Mouse (Mus musculus): ENCODE data around the gene Tbrg1. TPM values are rescaled to one million over a fixed set of nuclear protein-coding genes. Genes with fewer than 3 reads are reported as not detected.

The Tbrg1 gene
- total RNA-seq, 2 experiments from 2014 or later: 46.9 to 47.0 TPM

DNA sequence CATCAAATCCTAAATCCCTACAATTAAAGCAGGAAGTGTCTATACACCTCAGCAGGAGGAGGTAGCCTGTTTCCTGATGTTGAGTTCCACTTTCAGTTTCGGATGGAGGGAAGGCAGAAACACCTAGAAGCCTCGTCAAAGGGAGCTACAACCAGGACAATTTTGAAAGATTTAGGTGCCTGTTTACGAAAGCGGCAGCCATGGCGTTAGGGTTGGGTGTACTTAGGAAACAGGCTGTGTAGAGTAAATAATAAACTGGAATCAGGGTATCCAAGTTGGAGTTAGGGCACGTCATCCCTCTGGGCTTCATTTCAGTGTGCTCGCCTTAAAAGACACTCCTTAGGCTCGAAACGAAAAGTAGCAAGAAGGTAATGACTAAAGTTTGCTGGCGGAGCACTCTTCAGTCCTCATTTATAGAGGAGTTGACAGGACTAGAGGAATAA lies 652 bp downstream of the Tbrg1 start:
- no peak for TF ChIP-seq CTCF (conservative IDR thresholded peaks at IDR 0.05)
- Histone ChIP-seq H3K4me3 (peak overlapping the region; percentile 82), H3K27ac (peak overlapping the region; percentile 81)
- no peak for DNase-seq (ENCODE audit: low spot score in 2 of 2)

GRCm38 (mm10) chr9:37655961-37656360 lies 1.2 kb downstream of the Tbrg1 start:
- peak overlapping the region; percentile 82 for H3K4me3 ChIP-seq
- no peak for DNase-seq (ENCODE audit: low spot score in 2 of 2)
- TF ChIP-seq CTCF (conservative IDR thresholded peaks at IDR 0.05): no peak
- H3K27ac ChIP-seq: no peak overlapping the region

- no peak for TF ChIP-seq CTCF (conservative IDR thresholded peaks at IDR 0.05)
- DNase-seq (ENCODE audit: low spot score in 2 of 2): no peak
- Histone ChIP-seq H3K4me3 (no peak overlapping the region), H3K27ac (no peak overlapping the region)
Measured at GRCm38 (mm10) chr9:37653836-37654235, 3.3 kb downstream of the Tbrg1 start.

DNA sequence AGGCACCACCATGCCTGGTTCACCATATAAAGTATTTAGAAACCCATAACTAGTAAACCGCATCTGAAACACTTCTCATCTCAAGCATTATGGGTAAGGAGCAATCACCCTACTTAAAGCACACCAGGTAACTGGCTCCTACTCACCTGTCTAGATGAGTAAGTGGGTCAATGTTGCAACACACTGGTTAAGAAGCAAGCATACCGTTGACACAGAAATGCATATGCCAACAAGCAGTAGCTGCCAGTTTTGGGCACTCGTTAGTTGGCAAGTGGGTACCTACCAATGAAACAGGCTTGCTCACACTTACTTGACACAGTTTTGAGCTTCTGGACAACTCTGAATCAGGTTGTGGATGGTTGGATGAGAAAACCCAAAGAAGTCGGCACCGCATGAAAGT lies 6.5 kb downstream of the Tbrg1 start:
- no peak for TF ChIP-seq CTCF (conservative IDR thresholded peaks at IDR 0.05)
- Histone ChIP-seq H3K4me3 (no peak overlapping the region), H3K27ac (no peak overlapping the region)
- no peak for DNase-seq (ENCODE audit: low spot score in 2 of 2)

DNA sequence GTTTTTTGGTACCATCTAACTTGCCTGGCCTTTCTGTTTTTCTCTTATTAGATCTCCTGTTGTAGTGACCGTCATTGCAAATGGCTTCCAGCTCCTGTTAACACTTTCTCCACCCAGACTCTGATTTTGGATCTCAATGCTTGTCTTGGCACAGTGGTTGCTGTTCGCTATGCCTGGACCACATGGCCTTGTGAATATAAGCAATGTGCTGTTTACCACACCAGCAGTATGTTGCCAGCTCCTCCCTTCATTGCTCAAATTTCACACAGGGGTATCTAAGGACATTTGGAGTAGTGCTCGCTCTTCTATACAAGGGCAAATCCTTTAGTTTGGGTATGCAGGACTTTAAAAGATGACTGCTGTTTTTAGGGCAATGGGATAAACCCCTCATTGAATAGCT lies 10.9 kb downstream of the Tbrg1 start:
- TF ChIP-seq CTCF (conservative IDR thresholded peaks at IDR 0.05): no peak
- Histone ChIP-seq H3K27ac (peak overlapping the region; percentile 32; the same call in 1 of the 2 replicates), H3K4me3 (no peak overlapping the region)
- no peak for DNase-seq (ENCODE audit: low spot score in 2 of 2)

DNA sequence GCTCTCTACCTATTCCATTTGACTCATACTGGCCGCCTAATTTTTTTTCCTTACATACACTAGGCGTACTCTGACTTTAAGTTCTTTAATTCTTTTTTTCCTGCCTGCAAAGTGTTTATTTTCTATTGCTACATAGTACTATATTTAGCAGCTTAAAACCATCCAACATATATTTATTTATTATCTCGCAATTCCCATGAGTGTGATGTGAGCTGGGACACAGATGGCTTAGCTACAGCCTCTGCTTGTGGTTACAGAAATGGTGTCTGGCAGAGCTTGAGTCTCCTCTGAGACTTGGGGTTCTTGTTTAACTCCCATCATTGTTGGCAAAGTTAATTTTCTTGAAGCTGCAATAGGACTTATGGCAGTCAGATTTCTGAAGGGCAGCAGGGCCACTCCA lies 18.4 kb downstream of the Tbrg1 start:
- DNase-seq (ENCODE audit: low spot score in 2 of 2): no peak
- H3K4me3 ChIP-seq: no peak overlapping the region
- no peak for TF ChIP-seq CTCF (conservative IDR thresholded peaks at IDR 0.05)
- no peak overlapping the region for H3K27ac ChIP-seq

GRCm38 (mm10) chr9:37636800-37637542 lies 20.1 kb downstream of the Tbrg1 start:
- peak overlapping the region; percentile 58 for H3K27ac ChIP-seq
- no peak for TF ChIP-seq CTCF (conservative IDR thresholded peaks at IDR 0.05)
- no peak overlapping the region for H3K4me3 ChIP-seq
- peak in 1 of 2 experiments; percentile 37 for DNase-seq (ENCODE audit: low spot score in 2 of 2)

- TF ChIP-seq CTCF (conservative IDR thresholded peaks at IDR 0.05): peak; percentile 89
- peak; percentile 53 to 70 for DNase-seq (ENCODE audit: low spot score in 2 of 2)
- H3K4me3 ChIP-seq: no peak overlapping the region
- H3K27ac ChIP-seq: peak overlapping the region; percentile 58
Measured at GRCm38 (mm10) chr9:37636335-37636734, 20.8 kb downstream of the Tbrg1 start.

GRCm38 (mm10) chr9:37634269-37634668 lies 22.8 kb downstream of the Tbrg1 start:
- H3K4me3 ChIP-seq: no peak overlapping the region
- DNase-seq (ENCODE audit: low spot score in 2 of 2): no peak
- TF ChIP-seq CTCF (conservative IDR thresholded peaks at IDR 0.05): no peak
- no peak overlapping the region for H3K27ac ChIP-seq

- DNase-seq (ENCODE audit: low spot score in 2 of 2): no peak
- TF ChIP-seq CTCF (conservative IDR thresholded peaks at IDR 0.05): no peak
- Histone ChIP-seq H3K27ac (no peak overlapping the region), H3K4me3 (no peak overlapping the region)
Measured at GRCm38 (mm10) chr9:37632305-37632704, 24.8 kb downstream of the Tbrg1 start.

DNA sequence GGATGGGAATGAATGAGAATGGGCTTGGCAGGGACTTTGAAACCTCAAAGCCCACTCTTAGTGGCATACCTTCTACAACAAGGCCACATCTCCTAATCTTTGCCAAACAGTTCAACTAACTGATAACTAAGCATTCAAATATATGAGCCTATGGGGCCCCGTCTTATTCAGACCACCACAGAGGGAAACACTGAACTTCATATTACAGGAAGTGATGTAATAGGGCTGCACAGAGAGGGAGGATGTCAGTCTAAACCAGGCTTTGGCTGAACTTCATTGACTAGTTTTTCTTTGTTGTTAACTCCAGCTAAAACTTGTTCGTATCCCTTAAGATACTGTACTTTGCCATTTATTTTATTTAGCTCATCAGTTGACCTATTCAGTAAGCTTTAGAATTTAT lies 27.2 kb downstream of the Tbrg1 start:
- no peak overlapping the region for H3K4me3 ChIP-seq
- DNase-seq (ENCODE audit: low spot score in 2 of 2): no peak
- no peak for TF ChIP-seq CTCF (conservative IDR thresholded peaks at IDR 0.05)
- no peak overlapping the region for H3K27ac ChIP-seq

DNA sequence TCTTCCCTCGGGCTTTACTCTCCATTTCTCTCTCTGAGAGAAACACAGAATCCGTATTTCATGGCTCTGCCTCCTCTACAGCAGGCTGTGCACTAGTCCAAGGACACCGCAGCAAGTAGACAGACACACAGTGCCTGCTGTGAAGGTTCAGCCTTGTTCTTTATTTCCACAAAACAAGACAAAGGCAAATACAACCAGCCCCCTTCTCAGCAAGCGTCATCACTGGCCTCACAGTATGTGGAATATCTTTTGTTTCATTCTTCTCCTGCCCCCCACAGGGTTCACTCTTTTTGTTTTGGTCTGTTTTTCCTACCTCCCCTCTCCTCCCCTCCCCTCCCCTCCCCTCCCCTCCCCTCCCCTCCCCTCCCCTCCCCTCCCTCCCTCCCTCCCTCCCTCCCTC lies 28.5 kb downstream of the Tbrg1 start:
- Histone ChIP-seq H3K27ac (no peak overlapping the region), H3K4me3 (no peak overlapping the region)
- TF ChIP-seq CTCF (conservative IDR thresholded peaks at IDR 0.05): no peak
- no peak for DNase-seq (ENCODE audit: low spot score in 2 of 2)

DNA sequence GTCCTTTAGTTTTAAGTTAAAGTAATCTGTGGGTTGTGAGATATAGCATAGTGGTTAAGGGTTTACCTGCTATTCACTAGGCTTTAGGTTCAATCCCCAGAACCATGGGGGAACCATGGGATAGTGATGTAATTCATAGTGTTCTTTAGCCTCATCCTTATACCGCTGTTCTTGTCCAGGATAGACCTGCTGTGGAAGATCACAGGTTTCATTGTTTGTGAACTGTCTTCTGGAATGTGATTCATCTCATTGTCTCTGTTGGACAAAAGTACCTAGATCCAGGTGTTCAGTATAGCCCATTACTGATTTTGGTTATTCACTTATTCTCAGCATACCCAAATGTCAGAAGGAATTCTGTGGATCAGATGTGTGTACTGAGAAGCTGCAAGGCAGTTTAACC lies 29.8 kb downstream of the Tbrg1 start:
- no peak overlapping the region for H3K4me3 ChIP-seq
- peak overlapping the region; percentile 94 for H3K27ac ChIP-seq
- no peak for TF ChIP-seq CTCF (conservative IDR thresholded peaks at IDR 0.05)
- DNase-seq (ENCODE audit: low spot score in 2 of 2): no peak

GRCm38 (mm10) chr9:37626103-37626567 lies 31.0 kb downstream of the Tbrg1 start:
- DNase-seq (ENCODE audit: low spot score in 2 of 2): peak in 1 of 2 experiments; percentile 31
- H3K4me3 ChIP-seq: peak overlapping the region; percentile 42
- peak overlapping the region; percentile 94 for H3K27ac ChIP-seq

More at GRCm38 (mm10) chr9:37626103-37626567, 31.0 kb downstream of the Tbrg1 start:
- no peak for TF ChIP-seq CTCF (conservative IDR thresholded peaks at IDR 0.05)
